ENCODE assay signal across 17 mouse cellular contexts in genomic region chr8:101298571-101298970, GRCm38 (mm10).
DNase-seq lines count a peak whose midpoint lies in the region; ATAC-seq and TF ChIP-seq lines count a peak whose summit lies in the region.
"Had no signal": no experiment of that assay in that cellular context is flagged by ENCODE, and none has a peak within 500 bp of the region (broad histone marks: within the 10 kb centered on the region; RNA-seq: fewer than 3 reads in every experiment).

No protein-coding gene starts in this region.

- no peak for TF ChIP-seq POLR2A in lung, adult 2 months (IDR thresholded peaks at IDR 0.05; ENCODE audit: borderline replicate concordance, extremely low read depth, low read depth, low read length)
- TF ChIP-seq POLR2A in brain, embryonic 14.5 days (IDR thresholded peaks at IDR 0.05; ENCODE audit: borderline replicate concordance, extremely low read depth, insufficient read depth, insufficient read length, poor library complexity, severe bottlenecking) = no peak

- peak; percentile 65 for DNase-seq in embryonic facial prominence, embryonic 14.5 days (ENCODE audit: low spot score)
- no peak for DNase-seq in embryonic facial prominence, embryonic 10.5 days (ENCODE audit: low spot score)
- DNase-seq in kidney, postnatal 4 days = no peak
- peak; percentile 0 for DNase-seq in lung, postnatal 36 days
- DNase-seq in lung, adult 2 months = no peak
- peak; percentile 29 for DNase-seq in brain, embryonic 14.5 days (ENCODE audit: low read depth)
- DNase-seq: adrenal gland, adult 8-10 months; embryo, embryonic 11 days; forebrain, postnatal 0 days; gastrocnemius, postnatal 14 days had no signal

- WGBS in embryonic facial prominence, embryonic 14.5 days = 68% methylated on average over 2 of the region's 2 CpGs
- 83% methylated on average over 2 of the region's 2 CpGs for WGBS in embryonic facial prominence, embryonic 10.5 days
- WGBS in kidney, embryonic 14.5 days = 29% methylated on average over 2 of the region's 2 CpGs
- 71% methylated on average over 2 of the region's 2 CpGs for WGBS in lung, adult 2 months
- whole genome bisulfite sequencing in forebrain, embryonic 12.5 days = 85% methylated on average over 2 of the region's 2 CpGs

- no peaks in the 10 kb centered on the region for H3K9me3 ChIP-seq in embryonic facial prominence, embryonic 14.5 days (ENCODE audit: control insufficient read depth, low read length)
- no peaks in the 10 kb centered on the region for H3K9me3 ChIP-seq in embryonic facial prominence, embryonic 10.5 days
- H3K9me3 ChIP-seq in kidney, embryonic 14.5 days (ENCODE audit: control insufficient read depth, low read length) = no peaks in the 10 kb centered on the region
- H3K9me3 ChIP-seq in forebrain, embryonic 12.5 days = no peaks in the 10 kb centered on the region
- H3K9me3 ChIP-seq: embryonic facial prominence, embryonic 12.5 days; forebrain, embryonic 13.5 days; hindbrain, embryonic 13.5 days had no signal

- H3K4me2 ChIP-seq in embryonic facial prominence, embryonic 14.5 days (ENCODE audit: low read depth, low read length) = no peak overlapping the region
- no peak overlapping the region for H3K4me2 ChIP-seq in kidney, embryonic 14.5 days (replicated peaks; ENCODE audit: low read depth, low read length)
- no peak overlapping the region for H3K4me2 ChIP-seq in forebrain, embryonic 12.5 days
- H3K4me2 ChIP-seq: embryonic facial prominence, embryonic 12.5 days; forebrain, embryonic 13.5 days; hindbrain, embryonic 13.5 days had no signal

- no peaks in the 10 kb centered on the region for H3K4me1 ChIP-seq in embryonic facial prominence, embryonic 14.5 days (ENCODE audit: control insufficient read depth, insufficient read depth, low read length)
- no peaks in the 10 kb centered on the region for H3K4me1 ChIP-seq in embryonic facial prominence, embryonic 10.5 days
- no peaks in the 10 kb centered on the region for H3K4me1 ChIP-seq in kidney, embryonic 14.5 days (ENCODE audit: control insufficient read depth, insufficient read depth, low read length)
- H3K4me1 ChIP-seq in lung, adult 2 months (ENCODE audit: control insufficient read depth, insufficient read depth, low read length) = no peaks in the 10 kb centered on the region
- H3K4me1 ChIP-seq in forebrain, embryonic 12.5 days = no peaks in the 10 kb centered on the region
- H3K4me1 ChIP-seq: embryonic facial prominence, embryonic 12.5 days; forebrain, embryonic 13.5 days; hindbrain, embryonic 13.5 days had no signal

- peak; percentile 50; the same call in 1 of the 2 replicates for ATAC-seq in embryonic facial prominence, embryonic 14.5 days (ENCODE audit: low read depth)
- peak; percentile 49; the same call in 1 of the 2 replicates for ATAC-seq in kidney, embryonic 14.5 days (ENCODE audit: low FRiP score, low TSS enrichment)
- ATAC-seq in forebrain, embryonic 12.5 days (ENCODE audit: low FRiP score) = no peak
- ATAC-seq: forebrain, embryonic 13.5 days; forebrain, postnatal 0 days; hindbrain, postnatal 0 days had no signal

- no peaks in the 10 kb centered on the region for H3K27me3 ChIP-seq in embryonic facial prominence, embryonic 14.5 days (replicated peaks; ENCODE audit: control insufficient read depth, insufficient read depth, low read length)
- no peaks in the 10 kb centered on the region for H3K27me3 ChIP-seq in embryonic facial prominence, embryonic 10.5 days (replicated peaks; ENCODE audit: low read depth, poor library complexity, severe bottlenecking)
- no peaks in the 10 kb centered on the region for H3K27me3 ChIP-seq in kidney, embryonic 14.5 days (ENCODE audit: control insufficient read depth, insufficient read depth, low read length)
- H3K27me3 ChIP-seq in forebrain, embryonic 12.5 days = no peaks in the 10 kb centered on the region
- H3K27me3 ChIP-seq: CH12.LX; embryonic facial prominence, embryonic 12.5 days; forebrain, embryonic 13.5 days; hindbrain, embryonic 13.5 days had no signal

- no peak overlapping the region for H3K9ac ChIP-seq in embryonic facial prominence, embryonic 14.5 days (ENCODE audit: low read depth, low read length)
- H3K9ac ChIP-seq in kidney, embryonic 14.5 days (ENCODE audit: low read depth, low read length) = no peak overlapping the region
- H3K9ac ChIP-seq in forebrain, embryonic 12.5 days = no peak overlapping the region
- H3K9ac ChIP-seq: embryonic facial prominence, embryonic 12.5 days; forebrain, embryonic 13.5 days; forebrain, postnatal 0 days; hindbrain, embryonic 13.5 days had no signal

- H3K27ac ChIP-seq in embryonic facial prominence, embryonic 14.5 days (replicated peaks; ENCODE audit: low read depth, low read length) = no peak overlapping the region
- H3K27ac ChIP-seq in embryonic facial prominence, embryonic 10.5 days (replicated peaks) = no peak overlapping the region
- H3K27ac ChIP-seq in kidney, embryonic 14.5 days (ENCODE audit: low read depth, low read length) = no peak overlapping the region
- H3K27ac ChIP-seq in forebrain, embryonic 12.5 days = no peak overlapping the region
- H3K27ac ChIP-seq: embryonic facial prominence, embryonic 12.5 days; forebrain, embryonic 13.5 days; hindbrain, embryonic 13.5 days; hindbrain, postnatal 0 days had no signal

- H3K36me3 ChIP-seq in embryonic facial prominence, embryonic 14.5 days (ENCODE audit: control insufficient read depth, insufficient read depth, low read length) = no peaks in the 10 kb centered on the region
- H3K36me3 ChIP-seq in embryonic facial prominence, embryonic 10.5 days (replicated peaks) = no peaks in the 10 kb centered on the region
- no peaks in the 10 kb centered on the region for H3K36me3 ChIP-seq in kidney, embryonic 14.5 days (ENCODE audit: control insufficient read depth, insufficient read depth, low read length)
- no peaks in the 10 kb centered on the region for H3K36me3 ChIP-seq in forebrain, embryonic 12.5 days (replicated peaks)
- H3K36me3 ChIP-seq: embryonic facial prominence, embryonic 12.5 days; hindbrain, embryonic 13.5 days had no signal

- no peak overlapping the region for H3K4me3 ChIP-seq in embryonic facial prominence, embryonic 14.5 days (ENCODE audit: low read depth, low read length)
- H3K4me3 ChIP-seq in embryonic facial prominence, embryonic 10.5 days = no peak overlapping the region
- no peak overlapping the region for H3K4me3 ChIP-seq in kidney, embryonic 14.5 days (ENCODE audit: low read length)
- no peak overlapping the region for H3K4me3 ChIP-seq in lung, adult 2 months (replicated peaks; ENCODE audit: extremely low read depth, low read depth, low read length)
- no peak overlapping the region for H3K4me3 ChIP-seq in forebrain, embryonic 12.5 days (replicated peaks)
- H3K4me3 ChIP-seq: embryonic facial prominence, embryonic 12.5 days; forebrain, embryonic 13.5 days; hindbrain, embryonic 13.5 days had no signal

- no peak for TF ChIP-seq CTCF in lung, adult 2 months (IDR thresholded peaks at IDR 0.05; ENCODE audit: insufficient read depth, low read length)
- TF ChIP-seq CTCF in brain, embryonic 14.5 days (IDR thresholded peaks at IDR 0.05; ENCODE audit: borderline replicate concordance, extremely low read depth, insufficient read depth, insufficient read length) = no peak

Comparison
In these comparisons a context has a peak if more than half of its experiments do, and no peak if none do; other contexts are left out.
1. DNase-seq: peak in embryonic facial prominence, embryonic 14.5 days (single experiment), lung, postnatal 36 days (single experiment) and brain, embryonic 14.5 days (single experiment); none in embryonic facial prominence, embryonic 10.5 days (single experiment), kidney, postnatal 4 days (0 of 2) and lung, adult 2 months (single experiment).